Mouse (Mus musculus) lung, adult 2 months (tissue): ENCODE measurements around the gene Parp6. TPM values are rescaled to one million over a fixed set of nuclear protein-coding genes. Genes with fewer than 3 reads are reported as not detected.
A peak's percentile ranks its signal among the peaks of the same experiment; 100 is the strongest.

Experiments used
- DNase-seq: peaks from one replicate; pipeline ENCODE4 v3.0.0; 2022
- H3K4me1 ChIP-seq: fragments of 200-500 bp; 2 replicates; pipeline ENCODE4 v1.6.1; 2011; ENCODE audit warnings: low read length; ENCODE audit not compliant: control insufficient read depth, insufficient read depth
- H3K4me3 ChIP-seq: fragments of 200-500 bp; replicated peaks from 2 replicates; pipeline ENCODE3; 2011; ENCODE audit warnings: low read depth, mild to moderate bottlenecking, control low read depth, low read length; ENCODE audit errors: extremely low read depth
- CTCF ChIP-seq: fragments of 200-500 bp; IDR thresholded peaks from 2 replicates; pipeline ENCODE4 v1.5.1; 2011; ENCODE audit warnings: mild to moderate bottlenecking, low read length, control low read depth; ENCODE audit not compliant: insufficient read depth
- POLR2A ChIP-seq: fragments of 200-500 bp; IDR thresholded peaks from 2 replicates; pipeline ENCODE4 v1.6.1; 2011; ENCODE audit warnings: low read depth, mild to moderate bottlenecking, control low read depth, low read length, borderline replicate concordance; ENCODE audit errors: extremely low read depth
- WGBS: fragments of 180-500 bp; shearing (Covaris S2); methylation state at CpG from one replicate; pipeline ENCODE4 v1.1.7; 2018; 5-methylcytosine and 5-hydroxymethylcytosine counted together
- polyA plus RNA-seq: library from polyadenylated mRNA; depleted of rRNA; stranded (reverse); fragments of >200 nt; gene quantifications from 2 replicates; pipeline ENCODE4 v1.2.3, GENCODE M21; 2012; rRNA removed

Gene Parp6
- polyA plus RNA-seq, 1 experiment, result 43.6 TPM

- 43% methylated on average over 16 of the region's 16 CpGs for WGBS
- peaks cover 13% of the 10 kb centered on the region for H3K4me1 ChIP-seq
- no peak overlapping the region for H3K4me3 ChIP-seq
- TF ChIP-seq POLR2A (peak; percentile 41; the same call in 1 of the 2 replicates), CTCF (no peak)
- peak; percentile 62 for DNase-seq
Observed at GRCm38 (mm10) chr9:59694571-59695450, 77.7 kb downstream of the Parp6 start.

GRCm38 (mm10) chr9:59695451-59695813 is 78.3 kb downstream of the Parp6 start:
- no peak for TF ChIP-seq CTCF
- no peak for TF ChIP-seq POLR2A
- H3K4me1 ChIP-seq, result peaks cover 13% of the 10 kb centered on the region
- peak; percentile 31 for DNase-seq
- H3K4me3 ChIP-seq, result no peak overlapping the region
- WGBS, result 24% methylated on average over 3 of the region's 3 CpGs

- Histone ChIP-seq H3K4me3 (no peak overlapping the region), H3K4me1 (peaks cover 16% of the 10 kb centered on the region)
- WGBS, result 71% methylated on average over 3 of the region's 3 CpGs
- DNase-seq, result peak; percentile 67
- TF ChIP-seq CTCF (no peak), POLR2A (peak; percentile 32; the same call in 1 of the 2 replicates)
Observed at GRCm38 (mm10) chr9:59696381-59696780, 79.3 kb downstream of the Parp6 start.

Other genes with a start within 250 kb of the Parp6 start
- gene Arih1, start 130.7 kb upstream of the Parp6 start, polyA plus RNA-seq, result 15.0 and 20.1 TPM in 2 replicates
- 90.7 and 106 TPM in 2 replicates for gene Hexa, start 77.7 kb upstream of the Parp6 start, polyA plus RNA-seq
- 0.36 and 0.64 TPM in 2 replicates for gene Tmem202, start 77.4 kb upstream of the Parp6 start, polyA plus RNA-seq
- 0.07 and 0.15 TPM in 2 replicates for gene Celf6, start 39.4 kb upstream of the Parp6 start, polyA plus RNA-seq
- 559 and 708 TPM in 2 replicates for gene Pkm, start 39.1 kb downstream of the Parp6 start, polyA plus RNA-seq
- gene Gramd2, start 62.9 kb downstream of the Parp6 start, polyA plus RNA-seq, result 113 and 115 TPM in 2 replicates
- gene Senp8, start 133.4 kb downstream of the Parp6 start, polyA plus RNA-seq, result 1.2 and 1.3 TPM in 2 replicates
- 2.6 and 5.2 TPM in 2 replicates for gene Myo9a, start 133.6 kb downstream of the Parp6 start, polyA plus RNA-seq